Mouse (Mus musculus): ENCODE results near the gene Rras2. TPM values are rescaled to one million over a fixed set of nuclear protein-coding genes. Genes with fewer than 3 reads are reported as not detected.

Gene Rras2
- 31.1 and 31.9 TPM in 2 replicates for polyA plus RNA-seq (2014; fragmentation: Nextera tagmentation; extraction: Ambion mirVana)

DNA sequence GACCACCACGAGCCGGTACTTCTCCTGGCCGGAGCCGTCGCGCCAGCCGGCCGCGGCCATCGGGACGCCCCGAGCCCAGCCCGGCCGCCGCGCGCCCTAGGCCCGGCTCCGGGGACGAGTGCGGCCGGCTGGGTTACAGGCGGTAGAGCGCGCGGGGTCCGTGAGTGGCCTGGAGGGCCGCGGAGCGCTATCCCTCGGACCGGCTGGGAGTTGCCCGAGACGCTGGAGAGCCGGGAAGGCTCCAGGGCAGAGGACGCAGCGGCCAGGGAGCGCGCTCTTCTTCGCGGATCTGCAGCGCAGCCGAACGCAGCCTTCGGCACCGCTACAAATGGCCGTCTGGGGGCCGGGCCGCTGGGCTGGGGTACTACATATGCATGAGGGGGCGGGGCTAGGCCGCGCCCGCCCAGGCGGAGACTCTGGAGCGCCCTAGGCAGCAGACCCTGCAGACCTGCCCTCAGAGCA lies at the start of gene Rras2:
Gene Rras2, minus strand, starts transcription at position 338 of the 462 bp plus-strand sequence.
- Histone ChIP-seq H3K4me3 (ENCODE audit: low read depth, low read length) (peak within 1 kb of the TSS; percentile 74), H3K36me3 (ENCODE audit: control insufficient read depth, insufficient read depth, low read length) (no peaks in the 10 kb centered on the region), H3K27ac (ENCODE audit: low read depth) (peak within 1 kb of the TSS; percentile 97), H3K9me3 (ENCODE audit: control insufficient read depth, low read length) (no peaks in the 10 kb centered on the region), H3K4me2 (ENCODE audit: low read length) (peak within 1 kb of the TSS; percentile 77), H3K4me1 (replicated peaks; ENCODE audit: control insufficient read depth, insufficient read depth, low read length) (peaks cover 8% of the 10 kb centered on the region), H3K27me3 (replicated peaks; ENCODE audit: control insufficient read depth, insufficient read depth, low read length) (no peaks in the 10 kb centered on the region), H3K9ac (ENCODE audit: low read length) (peak within 1 kb of the TSS; percentile 80)
- ATAC-seq (replicated peaks; ENCODE audit: low FRiP score, low TSS enrichment, low read depth): peak; percentile 98
- WGBS: under 1% methylated on average over 55 of the region's 55 CpGs
- peak; percentile 92 for DNase-seq (ENCODE audit: low spot score)

DNA sequence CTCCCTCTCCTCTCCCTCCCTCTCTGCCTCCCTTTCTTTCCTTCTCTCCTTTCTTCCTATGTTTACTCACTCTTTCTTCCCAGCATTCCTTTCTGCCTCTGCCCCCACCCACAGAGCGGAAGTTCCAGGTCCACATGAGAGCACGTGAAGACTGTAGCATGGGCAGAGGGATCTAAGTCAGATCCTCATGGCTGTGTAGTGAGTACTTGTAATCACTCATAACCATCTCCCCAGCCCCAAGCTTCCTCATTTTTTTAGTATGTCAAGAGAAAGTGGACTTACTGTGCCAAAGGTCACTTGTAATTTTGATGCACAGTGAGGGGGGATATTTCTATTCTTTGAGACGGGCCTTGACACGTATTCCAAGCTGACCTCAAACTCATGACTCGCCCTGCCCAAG lies 45.4 kb upstream of the Rras2 start:
- Histone ChIP-seq H3K4me3 (ENCODE audit: low read depth, low read length) (no peak overlapping the region), H3K4me1 (replicated peaks; ENCODE audit: control insufficient read depth, insufficient read depth, low read length) (no peaks in the 10 kb centered on the region), H3K4me2 (ENCODE audit: low read length) (no peak overlapping the region), H3K36me3 (ENCODE audit: control insufficient read depth, insufficient read depth, low read length) (no peaks in the 10 kb centered on the region), H3K27ac (ENCODE audit: low read depth) (no peak overlapping the region), H3K9me3 (ENCODE audit: control insufficient read depth, low read length) (no peaks in the 10 kb centered on the region), H3K27me3 (replicated peaks; ENCODE audit: control insufficient read depth, insufficient read depth, low read length) (no peaks in the 10 kb centered on the region), H3K9ac (ENCODE audit: low read length) (no peak overlapping the region)
- WGBS: 86% methylated on average over 5 of the region's 5 CpGs
- ATAC-seq (replicated peaks; ENCODE audit: low FRiP score, low TSS enrichment, low read depth): no peak
- DNase-seq (ENCODE audit: low spot score): no peak

DNA sequence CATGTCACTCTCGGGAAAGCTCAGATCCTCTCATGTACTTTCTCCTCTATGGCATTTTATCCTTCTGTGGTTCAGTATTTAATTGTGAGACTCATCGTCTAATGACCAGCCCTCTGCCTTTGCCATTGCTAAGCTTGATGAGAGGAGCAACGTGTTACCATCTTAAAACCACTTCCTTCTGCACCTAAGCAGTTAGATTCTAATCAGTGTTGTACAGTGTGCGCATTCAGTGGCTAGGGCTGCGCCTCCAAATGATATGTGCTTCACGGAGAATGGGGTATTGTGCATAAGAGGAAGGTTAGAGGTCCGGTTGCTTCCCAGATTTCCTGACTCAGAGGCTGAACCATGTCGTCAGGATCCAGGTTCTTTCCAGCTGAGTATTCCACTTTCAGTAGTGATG lies 43.5 kb upstream of the Rras2 start:
- 81% methylated on average over 8 of the region's 8 CpGs for WGBS
- H3K9me3 ChIP-seq (ENCODE audit: control insufficient read depth, low read length): no peaks in the 10 kb centered on the region
- DNase-seq (ENCODE audit: low spot score): no peak
- H3K27me3 ChIP-seq (replicated peaks; ENCODE audit: control insufficient read depth, insufficient read depth, low read length): no peaks in the 10 kb centered on the region
- no peak overlapping the region for H3K9ac ChIP-seq (ENCODE audit: low read length)
- H3K4me2 ChIP-seq (ENCODE audit: low read length): no peak overlapping the region
- no peak for ATAC-seq (replicated peaks; ENCODE audit: low FRiP score, low TSS enrichment, low read depth)
- no peaks in the 10 kb centered on the region for H3K4me1 ChIP-seq (replicated peaks; ENCODE audit: control insufficient read depth, insufficient read depth, low read length)
- no peak overlapping the region for H3K4me3 ChIP-seq (ENCODE audit: low read depth, low read length)
- no peak overlapping the region for H3K27ac ChIP-seq (ENCODE audit: low read depth)
- no peaks in the 10 kb centered on the region for H3K36me3 ChIP-seq (ENCODE audit: control insufficient read depth, insufficient read depth, low read length)

DNA sequence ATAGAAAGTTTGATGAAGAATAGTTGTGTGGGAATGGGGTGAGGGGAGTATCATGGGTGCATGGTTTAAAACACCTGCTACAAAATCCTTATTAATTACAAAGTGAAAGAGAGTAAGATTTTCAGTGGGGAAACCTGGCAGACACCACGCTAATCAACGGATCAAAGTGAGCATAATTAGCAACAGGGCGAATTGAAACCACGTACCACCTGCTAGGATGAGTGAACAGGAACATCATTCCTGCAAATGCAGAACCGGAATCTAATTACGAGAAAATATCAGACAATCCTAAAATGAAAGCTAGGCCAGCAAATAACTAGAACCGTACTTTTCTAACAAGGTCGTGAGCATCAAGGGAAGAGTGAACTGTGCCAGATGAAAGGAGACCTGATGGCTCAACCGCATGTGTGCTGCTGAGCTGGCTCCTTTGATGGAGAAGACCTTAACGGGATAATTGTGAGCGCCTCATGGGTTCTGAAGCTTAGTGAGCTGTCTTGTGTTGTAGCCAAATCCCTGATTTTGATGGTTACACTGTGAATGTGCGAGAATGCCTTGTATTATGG lies 40.2 kb upstream of the Rras2 start:
- Histone ChIP-seq H3K4me1 (replicated peaks; ENCODE audit: control insufficient read depth, insufficient read depth, low read length) (no peaks in the 10 kb centered on the region), H3K9me3 (ENCODE audit: control insufficient read depth, low read length) (no peaks in the 10 kb centered on the region), H3K9ac (ENCODE audit: low read length) (no peak overlapping the region), H3K27ac (ENCODE audit: low read depth) (no peak overlapping the region), H3K4me3 (ENCODE audit: low read depth, low read length) (no peak overlapping the region), H3K27me3 (replicated peaks; ENCODE audit: control insufficient read depth, insufficient read depth, low read length) (no peaks in the 10 kb centered on the region), H3K36me3 (ENCODE audit: control insufficient read depth, insufficient read depth, low read length) (no peaks in the 10 kb centered on the region), H3K4me2 (ENCODE audit: low read length) (no peak overlapping the region)
- DNase-seq (ENCODE audit: low spot score) (no peak), ATAC-seq (replicated peaks; ENCODE audit: low FRiP score, low TSS enrichment, low read depth) (no peak)
- WGBS: 87% methylated on average over 12 of the region's 12 CpGs

DNA sequence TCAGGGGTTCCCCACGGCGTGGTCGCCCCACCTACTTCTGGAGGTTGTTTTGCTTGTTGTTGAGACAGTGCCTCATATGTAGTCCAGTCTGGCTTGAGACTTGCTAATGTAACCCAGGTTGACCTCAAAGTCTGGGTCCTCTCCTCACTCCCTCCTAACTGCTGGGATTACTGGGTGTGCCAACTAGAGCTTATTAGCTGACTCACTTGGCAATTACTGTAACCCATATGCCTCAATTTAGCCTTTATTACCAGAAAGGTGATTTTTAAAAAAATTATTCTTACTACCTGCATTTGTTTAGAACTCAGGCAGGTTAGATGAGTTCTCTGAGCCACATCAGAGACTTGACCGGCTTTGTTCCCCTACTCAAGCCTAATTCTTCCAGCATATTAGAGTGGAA lies 38.8 kb upstream of the Rras2 start:
- Histone ChIP-seq H3K27me3 (replicated peaks; ENCODE audit: control insufficient read depth, insufficient read depth, low read length) (no peaks in the 10 kb centered on the region), H3K36me3 (ENCODE audit: control insufficient read depth, insufficient read depth, low read length) (no peaks in the 10 kb centered on the region), H3K4me2 (ENCODE audit: low read length) (no peak overlapping the region), H3K4me1 (replicated peaks; ENCODE audit: control insufficient read depth, insufficient read depth, low read length) (no peaks in the 10 kb centered on the region), H3K4me3 (ENCODE audit: low read depth, low read length) (no peak overlapping the region), H3K27ac (ENCODE audit: low read depth) (no peak overlapping the region), H3K9ac (ENCODE audit: low read length) (no peak overlapping the region), H3K9me3 (ENCODE audit: control insufficient read depth, low read length) (no peaks in the 10 kb centered on the region)
- WGBS: 92% methylated on average over 4 of the region's 4 CpGs
- ATAC-seq (replicated peaks; ENCODE audit: low FRiP score, low TSS enrichment, low read depth) (no peak), DNase-seq (ENCODE audit: low spot score) (no peak)

DNA sequence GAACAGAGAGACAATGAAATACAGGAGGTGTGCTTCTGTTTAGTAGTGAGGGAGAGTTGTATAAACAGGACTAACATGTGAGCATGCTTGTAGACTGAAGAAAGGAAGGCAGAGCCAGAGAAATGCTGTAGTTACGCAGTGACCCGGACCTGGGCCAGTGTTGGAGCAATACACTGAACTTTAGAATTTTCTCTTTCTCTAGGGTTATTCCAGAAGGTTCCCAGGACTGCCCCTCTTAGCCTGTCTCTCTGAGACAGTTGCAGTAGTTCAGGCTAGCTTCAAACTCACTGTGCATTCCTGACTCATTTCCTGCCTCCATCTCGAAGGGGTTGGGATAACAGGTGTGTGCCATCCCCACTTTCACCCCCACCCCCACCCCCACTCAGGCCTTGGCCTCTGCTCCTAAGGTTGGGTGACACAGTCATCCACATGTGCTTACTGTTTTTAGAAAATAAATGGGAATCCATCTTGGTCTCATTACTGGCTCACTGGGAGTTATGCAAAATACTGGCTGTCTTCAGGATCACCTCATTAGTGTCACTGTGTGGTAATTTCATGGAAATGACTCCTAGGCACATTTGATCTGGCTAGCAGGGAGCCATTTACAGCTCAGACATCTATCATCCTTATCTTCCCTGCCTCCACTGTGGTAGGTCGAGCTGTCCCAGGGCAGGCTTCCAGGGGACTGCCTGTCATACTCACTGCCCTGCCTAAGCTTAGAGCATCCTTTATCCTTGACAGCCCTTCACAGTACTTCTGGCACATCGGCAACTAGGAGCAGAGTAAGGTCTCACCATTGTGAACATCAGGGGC lies 37.7 kb upstream of the Rras2 start:
- Histone ChIP-seq H3K4me1 (replicated peaks; ENCODE audit: control insufficient read depth, insufficient read depth, low read length) (no peaks in the 10 kb centered on the region), H3K27me3 (replicated peaks; ENCODE audit: control insufficient read depth, insufficient read depth, low read length) (no peaks in the 10 kb centered on the region), H3K9me3 (ENCODE audit: control insufficient read depth, low read length) (no peaks in the 10 kb centered on the region), H3K4me2 (ENCODE audit: low read length) (no peak overlapping the region), H3K27ac (ENCODE audit: low read depth) (no peak overlapping the region), H3K36me3 (ENCODE audit: control insufficient read depth, insufficient read depth, low read length) (no peaks in the 10 kb centered on the region), H3K9ac (ENCODE audit: low read length) (no peak overlapping the region), H3K4me3 (ENCODE audit: low read depth, low read length) (no peak overlapping the region)
- WGBS: 40% methylated on average over 5 of the region's 5 CpGs
- DNase-seq (ENCODE audit: low spot score): no peak
- ATAC-seq (replicated peaks; ENCODE audit: low FRiP score, low TSS enrichment, low read depth): no peak

DNA sequence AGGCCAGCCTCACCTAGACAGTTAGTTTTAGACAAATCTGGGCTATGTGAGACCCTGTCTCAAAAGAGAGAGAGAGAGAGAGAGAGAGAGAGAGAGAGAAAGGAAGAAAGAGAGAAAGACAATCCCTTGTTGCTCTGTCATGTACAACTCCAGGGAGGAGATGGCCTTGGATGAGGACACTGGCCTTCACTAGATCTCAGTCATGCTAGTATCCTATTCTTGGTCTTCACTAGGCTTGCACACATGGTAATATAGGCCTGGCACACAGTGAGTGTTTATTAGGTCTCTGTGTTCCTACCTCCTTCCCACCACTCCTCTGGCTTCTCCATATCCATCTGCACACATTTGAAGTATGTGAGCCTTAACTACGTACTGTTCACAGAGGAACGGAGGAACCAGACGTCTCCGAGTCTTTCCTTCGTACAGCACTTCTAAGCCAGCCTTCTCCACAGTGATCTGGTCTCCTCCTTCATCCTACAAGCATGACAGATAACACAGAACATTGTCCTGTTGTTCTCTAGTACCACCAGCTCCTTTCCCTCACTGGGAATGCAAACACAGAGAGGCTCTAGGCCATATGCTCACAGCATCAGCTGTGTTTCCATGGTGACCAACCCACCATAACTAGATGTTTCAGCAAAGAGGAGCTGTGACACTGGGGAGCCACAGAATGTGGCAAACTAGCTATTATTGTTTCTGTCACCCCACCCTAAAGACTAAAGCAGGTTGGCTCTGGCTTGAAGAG lies 33.6 kb upstream of the Rras2 start:
- ATAC-seq (replicated peaks; ENCODE audit: low FRiP score, low TSS enrichment, low read depth) (no peak), DNase-seq (ENCODE audit: low spot score) (no peak)
- Histone ChIP-seq H3K27me3 (replicated peaks; ENCODE audit: control insufficient read depth, insufficient read depth, low read length) (no peaks in the 10 kb centered on the region), H3K36me3 (ENCODE audit: control insufficient read depth, insufficient read depth, low read length) (no peaks in the 10 kb centered on the region), H3K9me3 (ENCODE audit: control insufficient read depth, low read length) (no peaks in the 10 kb centered on the region), H3K4me2 (ENCODE audit: low read length) (no peak overlapping the region), H3K4me1 (replicated peaks; ENCODE audit: control insufficient read depth, insufficient read depth, low read length) (no peaks in the 10 kb centered on the region), H3K9ac (ENCODE audit: low read length) (no peak overlapping the region), H3K27ac (ENCODE audit: low read depth) (no peak overlapping the region), H3K4me3 (ENCODE audit: low read depth, low read length) (no peak overlapping the region)
- WGBS: 83% methylated on average over 5 of the region's 5 CpGs

DNA sequence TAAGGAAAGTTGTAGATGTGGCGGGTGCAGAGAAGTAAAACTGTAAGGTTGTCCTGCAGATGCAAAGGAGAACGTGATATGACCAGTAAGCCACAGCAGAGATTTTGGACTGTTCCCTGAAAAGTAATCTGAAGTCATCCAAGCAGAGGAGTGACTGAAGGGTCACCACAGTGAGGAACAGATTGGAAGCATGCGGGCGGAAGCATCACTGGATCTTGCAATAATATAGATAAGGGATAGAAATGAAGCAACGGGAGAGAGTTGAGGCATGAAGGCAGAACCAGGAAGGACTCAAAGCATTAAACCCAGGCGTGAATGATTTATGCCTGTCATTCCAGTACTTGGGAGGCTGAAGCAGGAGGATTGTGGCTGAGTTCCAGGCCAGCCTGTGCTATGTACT lies 32.0 kb upstream of the Rras2 start:
- Histone ChIP-seq H3K9me3 (ENCODE audit: control insufficient read depth, low read length) (no peaks in the 10 kb centered on the region), H3K36me3 (ENCODE audit: control insufficient read depth, insufficient read depth, low read length) (no peaks in the 10 kb centered on the region), H3K4me3 (ENCODE audit: low read depth, low read length) (no peak overlapping the region), H3K4me1 (replicated peaks; ENCODE audit: control insufficient read depth, insufficient read depth, low read length) (no peaks in the 10 kb centered on the region), H3K27ac (ENCODE audit: low read depth) (no peak overlapping the region), H3K27me3 (replicated peaks; ENCODE audit: control insufficient read depth, insufficient read depth, low read length) (no peaks in the 10 kb centered on the region), H3K9ac (ENCODE audit: low read length) (no peak overlapping the region), H3K4me2 (ENCODE audit: low read length) (no peak overlapping the region)
- DNase-seq (ENCODE audit: low spot score) (no peak), ATAC-seq (replicated peaks; ENCODE audit: low FRiP score, low TSS enrichment, low read depth) (no peak)
- WGBS: 89% methylated on average over 6 of the region's 6 CpGs

All from intestine, embryonic 14.5 days (tissue).